Mouse (Mus musculus): ENCODE results near the gene Elavl3.
A peak's percentile ranks its signal among the peaks of the same experiment; 100 is the strongest.

The Elavl3 gene

DNA sequence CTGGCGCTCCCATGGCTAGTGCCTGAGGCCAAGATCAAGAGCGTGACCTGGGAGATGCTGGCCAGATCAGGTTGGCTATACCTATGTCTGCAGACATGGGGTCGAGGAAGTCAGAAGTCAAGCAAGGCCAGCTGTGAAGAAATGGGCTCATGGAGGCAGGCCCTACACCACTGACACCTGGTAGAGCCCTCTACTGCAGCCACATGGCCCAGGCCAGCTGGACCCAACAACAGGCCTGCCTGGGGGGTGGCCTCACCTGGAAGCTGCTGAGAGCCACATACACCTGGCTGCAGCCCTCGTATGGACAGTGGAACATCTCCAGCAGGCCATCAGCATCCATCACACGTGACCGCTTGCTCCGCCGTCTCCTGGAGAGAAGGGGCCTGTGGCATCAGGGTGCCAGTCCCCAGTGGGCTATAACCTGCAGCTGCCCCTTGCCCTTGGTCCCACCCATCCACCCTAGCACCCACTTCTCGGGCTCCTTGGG lies 5.3 kb upstream of the Elavl3 start:
- no peak for DNase-seq

DNA sequence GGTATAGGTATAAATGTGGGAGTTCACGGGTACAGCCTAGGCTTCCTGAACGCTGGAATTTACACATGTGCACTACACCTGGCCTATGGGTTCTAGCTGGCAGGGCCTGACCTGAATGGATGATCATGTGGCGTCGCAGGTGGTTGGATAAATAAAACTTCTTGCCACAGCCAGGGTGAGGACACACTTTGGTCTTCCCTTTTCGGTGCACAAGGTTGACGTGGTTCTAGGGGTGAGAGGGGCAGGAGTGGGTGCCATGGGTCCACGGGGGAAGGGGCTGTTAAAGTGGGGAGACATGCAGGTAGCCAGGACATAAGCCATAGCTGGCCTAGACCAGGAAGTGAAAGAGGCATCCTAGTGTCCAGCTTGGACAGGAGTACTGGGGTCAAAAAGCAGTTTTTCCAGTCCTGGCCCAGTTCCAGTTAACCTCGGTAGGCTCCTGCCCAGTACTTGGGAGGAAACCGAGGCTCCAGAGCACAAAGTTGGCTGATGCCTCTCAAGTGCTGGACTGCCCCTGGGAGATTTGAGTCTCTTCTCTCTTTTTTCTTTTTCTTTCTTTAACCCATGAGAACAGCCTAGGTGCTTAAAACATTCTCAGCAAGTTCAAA lies 4.6 kb upstream of the Elavl3 start:
- no peak for DNase-seq

DNA sequence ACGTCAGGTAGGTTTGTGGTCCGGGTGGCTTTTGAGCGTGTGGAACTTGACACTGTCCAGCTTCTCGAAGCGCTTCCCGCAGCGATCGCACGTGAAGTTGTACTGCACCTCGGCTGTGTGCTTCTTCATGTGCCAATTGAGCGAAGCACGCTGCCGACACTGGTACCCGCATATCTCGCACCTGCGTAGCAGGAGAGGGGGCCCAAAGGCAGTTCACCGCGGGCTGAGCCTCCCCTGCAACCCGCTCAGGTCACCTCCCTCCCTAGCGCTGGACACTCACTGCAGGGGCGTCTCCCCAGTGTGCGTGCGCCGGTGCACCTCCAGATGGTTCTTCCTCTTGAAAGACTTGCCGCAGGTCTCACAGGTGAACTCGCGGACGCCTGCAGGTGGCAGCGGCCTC lies 3.9 kb upstream of the Elavl3 start:
- no peak for DNase-seq

GRCm38 (mm10) chr9:22054411-22055076 lies 2.7 kb upstream of the Elavl3 start:
- peak; percentile 78 for DNase-seq

GRCm38 (mm10) chr9:22053657-22054056 lies 1.8 kb upstream of the Elavl3 start:
- no peak for DNase-seq

GRCm38 (mm10) chr9:22051161-22051957 lies 464 bp downstream of the Elavl3 start:
- no peak for DNase-seq

GRCm38 (mm10) chr9:22050351-22050889 lies 1.4 kb downstream of the Elavl3 start:
- DNase-seq, result peak; percentile 31

DNA sequence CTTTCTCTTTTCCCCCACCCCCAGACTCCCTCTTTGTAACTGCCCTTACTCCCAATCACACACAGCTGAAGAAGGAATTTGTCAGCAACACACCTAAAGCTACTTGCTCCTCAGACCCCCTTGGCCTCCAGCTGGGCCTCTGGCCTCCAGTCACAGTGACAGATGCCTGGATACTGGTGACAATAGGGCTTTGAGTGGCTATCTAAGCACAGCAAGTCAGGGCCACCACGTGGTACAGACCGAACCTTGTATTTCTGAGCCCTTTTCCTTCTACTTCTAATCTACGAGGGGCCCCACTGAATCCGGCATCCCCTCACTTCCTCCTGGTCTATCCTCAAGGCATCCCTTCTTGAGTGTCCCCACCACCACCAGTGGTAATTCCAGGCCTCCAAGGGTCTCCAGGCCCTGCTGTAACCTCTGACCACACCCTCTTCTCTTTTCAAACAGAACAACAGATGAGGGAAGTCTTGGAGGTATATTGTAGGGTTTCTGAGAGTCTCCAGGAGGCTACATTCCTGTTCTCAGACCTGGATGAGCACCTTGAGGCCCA lies 2.0 kb downstream of the Elavl3 start:
- DNase-seq, result no peak

- no peak for DNase-seq
These were observed 2.5 kb downstream of the Elavl3 start for GRCm38 (mm10) chr9:22049315-22049714.

DNA sequence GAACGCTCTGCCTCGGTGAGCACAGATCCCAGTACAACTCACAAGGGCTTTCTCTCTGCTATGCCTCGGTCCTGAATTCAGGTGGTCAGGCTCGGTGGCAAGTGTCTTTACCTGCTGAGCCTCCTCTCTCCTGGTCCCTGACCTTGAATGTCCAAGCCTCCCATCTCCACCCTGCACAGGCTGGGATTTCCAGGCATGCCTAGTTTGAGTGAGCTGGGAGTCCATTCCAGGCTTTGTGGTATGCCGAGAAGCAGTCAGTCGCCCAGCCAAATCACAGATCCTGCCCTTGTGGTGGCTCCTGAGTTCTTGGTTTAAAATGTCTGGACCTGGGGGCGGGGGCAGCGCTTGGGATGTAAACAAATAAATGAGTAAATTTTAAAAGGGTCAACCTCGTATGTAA lies 4.5 kb downstream of the Elavl3 start:
- DNase-seq, result no peak

DNA sequence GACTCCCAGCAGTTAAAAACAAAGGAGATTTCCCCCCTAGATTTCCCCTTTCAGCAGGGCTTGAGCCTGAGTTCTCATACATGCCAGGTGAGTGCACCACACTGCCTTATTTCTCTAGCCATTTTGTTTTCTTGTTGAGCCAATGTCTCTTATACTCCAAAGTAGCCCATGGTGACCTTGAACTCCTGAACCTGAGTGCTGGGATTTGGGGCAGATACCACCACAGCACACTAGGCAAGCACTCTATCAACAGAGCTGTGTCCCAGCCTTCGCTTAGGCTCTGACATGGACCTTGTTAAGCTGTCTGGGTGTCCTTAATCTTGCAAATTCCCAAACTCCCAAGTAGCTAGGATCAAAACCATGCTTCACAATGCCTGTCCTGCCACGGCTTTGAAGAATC lies 10.0 kb downstream of the Elavl3 start:
- DNase-seq, result no peak

GRCm38 (mm10) chr9:22037826-22038225 lies 14.0 kb downstream of the Elavl3 start:
- no peak for DNase-seq

- no peak for DNase-seq
These were observed 16.4 kb downstream of the Elavl3 start for GRCm38 (mm10) chr9:22035300-22036044.

GRCm38 (mm10) chr9:22030386-22030785 lies 21.4 kb downstream of the Elavl3 start:
- no peak for DNase-seq

- DNase-seq, result no peak
These were observed 23.4 kb downstream of the Elavl3 start for GRCm38 (mm10) chr9:22028467-22028866.

GRCm38 (mm10) chr9:22024592-22024991 lies 27.2 kb downstream of the Elavl3 start:
- DNase-seq, result peak; percentile 9

- DNase-seq, result no peak
These were observed 34.5 kb downstream of the Elavl3 start for GRCm38 (mm10) chr9:22017208-22017825.

GRCm38 (mm10) chr9:22016245-22016644 lies 35.6 kb downstream of the Elavl3 start:
- DNase-seq, result no peak

DNA sequence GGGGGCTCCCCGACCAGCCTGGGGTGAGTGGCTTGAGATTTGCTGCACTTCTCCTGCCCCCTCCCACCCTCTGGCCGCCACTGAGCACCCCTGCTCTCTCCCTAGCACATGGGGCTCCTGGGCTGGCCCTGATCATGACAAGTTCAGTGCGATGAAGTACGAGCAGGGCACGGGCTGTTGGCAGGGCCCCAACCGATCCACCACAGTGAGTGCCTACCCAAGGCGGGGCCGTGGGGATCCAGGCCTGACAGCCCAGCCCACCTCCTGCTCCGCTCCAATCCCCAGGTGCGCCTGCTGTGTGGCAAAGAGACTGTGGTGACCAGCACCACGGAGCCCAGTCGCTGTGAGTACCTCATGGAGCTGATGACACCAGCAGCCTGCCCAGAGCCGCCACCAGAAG lies 39.1 kb downstream of the Elavl3 start:
- DNase-seq, result no peak

- DNase-seq, result no peak
These were observed 40.8 kb downstream of the Elavl3 start for GRCm38 (mm10) chr9:22011055-22011454.

DNA sequence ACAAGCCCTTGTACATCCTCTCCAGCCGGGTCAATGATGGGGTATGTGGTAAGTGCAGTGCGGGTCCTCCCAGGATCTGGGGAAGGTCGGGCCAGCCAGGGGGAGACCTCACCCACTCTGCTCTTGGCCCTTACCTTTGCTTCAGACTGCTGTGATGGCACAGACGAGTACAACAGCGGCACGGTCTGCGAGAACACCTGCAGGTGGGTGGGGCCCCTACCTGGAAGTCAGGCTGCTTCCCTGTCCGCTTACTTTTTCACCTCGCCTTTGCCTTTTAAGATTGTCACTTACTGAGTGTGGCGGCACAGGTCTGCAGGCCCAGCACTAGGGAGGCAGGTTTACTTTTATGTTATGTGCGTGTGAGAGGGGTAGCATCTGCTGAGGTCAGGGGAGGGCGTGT lies 47.3 kb downstream of the Elavl3 start:
- no peak for DNase-seq

DNA sequence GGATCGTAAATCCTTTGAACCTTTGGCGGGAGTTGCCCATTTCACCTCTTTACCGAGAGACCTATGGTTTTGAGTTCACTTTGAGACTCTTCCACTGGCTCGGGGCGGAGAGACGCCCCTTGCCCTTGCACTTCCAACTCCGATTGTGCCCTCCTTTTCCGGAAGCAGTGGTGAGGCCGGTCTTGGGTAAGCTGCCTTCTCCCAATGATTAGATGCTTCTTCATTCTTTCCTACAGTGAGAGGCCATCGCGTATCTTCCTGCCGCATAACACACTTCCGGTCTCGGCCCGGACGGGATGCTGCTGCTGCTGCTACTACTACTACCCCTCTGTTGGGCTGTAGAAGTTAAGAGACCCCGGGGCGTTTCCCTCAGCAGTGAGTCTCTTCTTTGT lies 48.7 kb downstream of the Elavl3 start:
- peak; percentile 35 for DNase-seq
